Mouse (Mus musculus) heart, adult 8-10 months (tissue): ENCODE results near the gene Itgad. TPM values are rescaled to one million over a fixed set of nuclear protein-coding genes. Genes with fewer than 3 reads are reported as not detected.

ENCODE experiments used
- total RNA-seq, 4 experiments: library from RNA; stranded (reverse); gene quantifications; 2 replicates each; pipeline ENCODE4 v1.2.4; 2022

Gene Itgad
- total RNA-seq, 4 experiments from 2014 or later, result 0.09 TPM; not detected in 3

Other genes with a start within 250 kb of the Itgad start
- gene Kat8, start 241.9 kb upstream of the Itgad start, total RNA-seq, result 10 to 100 TPM; 13.6 to 16.8 (median 15.3) TPM
- not detected for gene Prss8, start 224.3 kb upstream of the Itgad start, total RNA-seq
- 10 to 100 TPM in 1 of 4 experiments, 1 to 10 TPM in 3; 8.7 to 10.4 (median 8.9) TPM for gene Prss36, start 207.7 kb upstream of the Itgad start, total RNA-seq
- 100 to 1,000 TPM; 129 to 232 (median 187) TPM for gene Fus, start 186.9 kb upstream of the Itgad start, total RNA-seq
- 10 to 100 TPM in 1 of 4 experiments, 1 to 10 TPM in 3; 5.4 to 11.0 (median 7.9) TPM for gene Pycard, start 160.5 kb upstream of the Itgad start, total RNA-seq
- 100 to 1,000 TPM; 292 to 380 (median 338) TPM for gene Trim72, start 150.4 kb upstream of the Itgad start, total RNA-seq
- 10 to 100 TPM in 1 of 4 experiments, 1 to 10 TPM in 3; 2.2 to 26.5 (median 3.1) TPM for gene Itgam, start 91.7 kb upstream of the Itgad start, total RNA-seq
- under 1 TPM in 1 of 4 experiments, not detected in 3; 0.09 TPM for gene Gm49368, start 91.7 kb upstream of the Itgad start, total RNA-seq
- under 1 TPM; 0.16 to 0.41 (median 0.27) TPM for gene Itgax, start 24.8 kb upstream of the Itgad start, total RNA-seq
- gene Cox6a2, start 52.0 kb downstream of the Itgad start, total RNA-seq, result 1,000 to 10,000 TPM; 2,334 to 3,880 (median 3,044) TPM
- 10 to 100 TPM in 1 of 4 experiments, 1 to 10 TPM in 3; 7.0 to 10.5 (median 7.9) TPM for gene Armc5, start 83.0 kb downstream of the Itgad start, total RNA-seq
- 1 to 10 TPM; 3.0 to 4.0 (median 3.6) TPM for gene 9130023H24Rik, start 83.7 kb downstream of the Itgad start, total RNA-seq
- 10 to 100 TPM; 13.5 to 15.7 (median 14.6) TPM for gene Tgfb1i1, start 92.4 kb downstream of the Itgad start, total RNA-seq
- gene Slc5a2, start 111.3 kb downstream of the Itgad start, total RNA-seq, result not detected
- gene BC017158, start 143.8 kb downstream of the Itgad start, total RNA-seq, result 1 to 10 TPM; 5.8 to 6.9 (median 6.5) TPM